Mouse (Mus musculus) erythroblast, embryonic 14.5 days (primary cell): Measurements from ENCODE around the gene Pkd1l2.

Experiments
- GATA1 ChIP-seq: IDR thresholded peaks from 2 replicates; pipeline ENCODE4 v1.6.1; 2012; ENCODE audit warnings: low read length, inconsistent platforms, mixed read lengths
- TAL1 ChIP-seq: IDR thresholded peaks from 3 replicates; pipeline ENCODE4 v1.6.1; 2012; ENCODE audit warnings: low read length, inconsistent platforms, mixed read lengths

DNA sequence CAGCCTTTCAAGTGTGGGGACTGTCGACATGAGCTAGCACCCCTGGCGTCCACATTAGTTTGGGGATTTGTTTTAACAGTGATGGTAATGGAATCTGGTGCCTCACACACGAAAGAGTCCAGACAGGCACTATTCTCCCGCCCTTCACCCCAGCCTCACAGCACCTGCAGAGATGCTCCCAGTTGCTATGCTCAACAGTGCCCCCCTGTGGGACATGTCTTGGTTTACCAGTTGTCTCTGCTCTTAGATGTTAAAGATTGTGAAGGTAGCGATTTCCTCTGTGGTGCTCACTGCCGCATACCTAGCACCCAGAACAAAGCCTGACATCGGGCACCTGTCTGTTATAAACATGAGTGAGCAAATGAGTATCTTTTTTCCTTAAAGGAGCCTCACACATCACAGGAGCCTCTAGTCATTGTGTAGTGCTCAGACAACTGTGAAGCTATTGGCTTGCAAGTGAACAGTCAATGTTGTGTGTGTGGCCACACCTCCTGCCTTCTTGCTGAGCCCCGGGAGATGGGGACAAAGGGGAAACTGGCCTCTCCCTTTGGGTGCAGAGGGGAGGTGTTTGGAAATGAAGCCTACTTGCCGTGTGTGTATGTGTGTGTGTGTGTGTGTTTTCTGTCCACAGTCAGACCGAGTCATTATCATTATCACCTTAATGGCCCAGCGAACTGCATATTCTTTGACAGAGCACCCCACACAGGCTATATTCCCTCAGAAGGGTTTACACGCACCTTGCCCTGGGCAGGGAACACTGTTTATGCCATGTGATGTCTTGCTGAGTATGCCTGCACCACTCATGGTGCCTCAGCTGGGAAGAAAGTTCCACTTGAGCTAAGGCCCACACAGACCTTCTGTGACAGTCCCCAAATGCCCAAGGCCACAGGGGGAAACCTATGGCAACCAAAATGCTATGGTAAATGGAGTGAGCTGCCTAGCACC is 28.8 kb downstream of the Pkd1l2 start:
- TF ChIP-seq GATA1: no peak
- no peak for TF ChIP-seq TAL1
